Mouse (Mus musculus): ENCODE measurements around the gene Olfr1286. TPM values are rescaled to one million over a fixed set of nuclear protein-coding genes. Genes with fewer than 3 reads are reported as not detected.

Gene Olfr1286
- polyA plus RNA-seq (2012; rRNA removed), result not detected in 2 replicates
- not detected in 2 replicates for polyA plus RNA-seq (2014; fragmentation: Nextera tagmentation; extraction: Ambion mirVana)

- Histone ChIP-seq H3K27ac (replicated peaks; ENCODE audit: low read depth, low read length) (no peak within 1 kb of the TSS), H3K4me3 (replicated peaks; ENCODE audit: low read length) (no peak within 1 kb of the TSS), H3K27me3 (ENCODE audit: control insufficient read depth, insufficient read depth, low read length) (no peaks in the 10 kb centered on the region), H3K4me1 (ENCODE audit: control insufficient read depth, insufficient read depth, low read length) (no peaks in the 10 kb centered on the region), H3K36me3 (ENCODE audit: control insufficient read depth, insufficient read depth, low read length) (no peaks in the 10 kb centered on the region), H3K9ac (ENCODE audit: low read depth, low read length, severe bottlenecking) (no peak within 1 kb of the TSS), H3K9me3 (ENCODE audit: control insufficient read depth, low read length) (no peaks in the 10 kb centered on the region), H3K4me2 (replicated peaks; ENCODE audit: low read depth, low read length, severe bottlenecking) (no peak within 1 kb of the TSS)
- ATAC-seq (ENCODE audit: low FRiP score, low read depth) (no peak), DNase-seq (ENCODE audit: low spot score) (no peak)
- TF ChIP-seq POLR2A (IDR thresholded peaks at IDR 0.05; ENCODE audit: borderline replicate concordance, extremely low read depth, insufficient read depth, insufficient read length), result no peak
- 66% methylated on average over 1 of the region's 1 CpGs for WGBS
These were observed at the start of gene Olfr1286 for GRCm38 (mm10) chr2:111422931-111423330. Gene Olfr1286 (minus strand): TSS chr2:111423115.

- ATAC-seq (ENCODE audit: low FRiP score, low read depth), result no peak
These were observed 25.9 kb upstream of the Olfr1286 start, which contains the start of gene Olfr1287 for GRCm38 (mm10) chr2:111448842-111449241. Gene Olfr1287 (plus strand): TSS chr2:111449142.

GRCm38 (mm10) chr2:111375222-111375621, 47.7 kb downstream of the Olfr1286 start, which contains the start of gene Olfr1284:
Gene Olfr1284 (plus strand): TSS chr2:111375522.
- Histone ChIP-seq H3K36me3 (ENCODE audit: control insufficient read depth, insufficient read depth, low read length) (no peaks in the 10 kb centered on the region), H3K4me3 (replicated peaks; ENCODE audit: low read length) (no peak within 1 kb of the TSS), H3K27me3 (ENCODE audit: control insufficient read depth, insufficient read depth, low read length) (no peaks in the 10 kb centered on the region), H3K4me1 (ENCODE audit: control insufficient read depth, insufficient read depth, low read length) (no peaks in the 10 kb centered on the region), H3K27ac (replicated peaks; ENCODE audit: low read depth, low read length) (no peak within 1 kb of the TSS), H3K4me2 (replicated peaks; ENCODE audit: low read depth, low read length, severe bottlenecking) (no peak within 1 kb of the TSS), H3K9ac (ENCODE audit: low read depth, low read length, severe bottlenecking) (no peak within 1 kb of the TSS), H3K9me3 (ENCODE audit: control insufficient read depth, low read length) (no peaks in the 10 kb centered on the region)
- ATAC-seq (ENCODE audit: low FRiP score, low read depth) (no peak), DNase-seq (ENCODE audit: low spot score) (no peak)
- 82% methylated on average over 1 of the region's 1 CpGs for WGBS
- TF ChIP-seq POLR2A (IDR thresholded peaks at IDR 0.05; ENCODE audit: borderline replicate concordance, extremely low read depth, insufficient read depth, insufficient read length), result no peak

More at GRCm38 (mm10) chr2:111448842-111449241, 25.9 kb upstream of the Olfr1286 start, which contains the start of gene Olfr1287:
- H3K36me3 ChIP-seq (ENCODE audit: control insufficient read depth, insufficient read depth, low read length), result no peaks in the 10 kb centered on the region
- no peak for DNase-seq (ENCODE audit: low spot score)
- 67% methylated on average over 1 of the region's 1 CpGs for WGBS
- H3K4me1 ChIP-seq (ENCODE audit: control insufficient read depth, insufficient read depth, low read length), result no peaks in the 10 kb centered on the region
- no peaks in the 10 kb centered on the region for H3K27me3 ChIP-seq (ENCODE audit: control insufficient read depth, insufficient read depth, low read length)
- TF ChIP-seq POLR2A (IDR thresholded peaks at IDR 0.05; ENCODE audit: borderline replicate concordance, extremely low read depth, insufficient read depth, insufficient read length), result no peak
- no peak within 1 kb of the TSS for H3K27ac ChIP-seq (replicated peaks; ENCODE audit: low read depth, low read length)
- H3K9ac ChIP-seq (ENCODE audit: low read depth, low read length, severe bottlenecking), result no peak within 1 kb of the TSS
- no peaks in the 10 kb centered on the region for H3K9me3 ChIP-seq (ENCODE audit: control insufficient read depth, low read length)
- H3K4me3 ChIP-seq (replicated peaks; ENCODE audit: low read length), result no peak within 1 kb of the TSS
- no peak within 1 kb of the TSS for H3K4me2 ChIP-seq (replicated peaks; ENCODE audit: low read depth, low read length, severe bottlenecking)

Other genes with a start within 250 kb of the Olfr1286 start
- not detected in 2 replicates for gene 4930430A15Rik, start 193.5 kb downstream of the Olfr1286 start, polyA plus RNA-seq (2012; rRNA removed)
- not detected in 2 replicates for gene 4930430A15Rik, start 193.5 kb downstream of the Olfr1286 start, polyA plus RNA-seq (2014; fragmentation: Nextera tagmentation; extraction: Ambion mirVana)
- not detected in 2 replicates for gene Olfr1275, start 187.8 kb downstream of the Olfr1286 start, polyA plus RNA-seq (2012; rRNA removed)
- not detected in 2 replicates for gene Olfr1275, start 187.8 kb downstream of the Olfr1286 start, polyA plus RNA-seq (2014; fragmentation: Nextera tagmentation; extraction: Ambion mirVana)
- not detected in 2 replicates for gene Olfr1276, start 168.6 kb downstream of the Olfr1286 start, polyA plus RNA-seq (2012; rRNA removed)
- gene Olfr1276, start 168.6 kb downstream of the Olfr1286 start, polyA plus RNA-seq (2014; fragmentation: Nextera tagmentation; extraction: Ambion mirVana), result not detected in 2 replicates
- gene Olfr1277, start 149.0 kb downstream of the Olfr1286 start, polyA plus RNA-seq (2012; rRNA removed), result not detected in 2 replicates
- not detected in 2 replicates for gene Olfr1277, start 149.0 kb downstream of the Olfr1286 start, polyA plus RNA-seq (2014; fragmentation: Nextera tagmentation; extraction: Ambion mirVana)
- gene Olfr1278, start 133.0 kb downstream of the Olfr1286 start, polyA plus RNA-seq (2012; rRNA removed), result not detected in 2 replicates
- gene Olfr1278, start 133.0 kb downstream of the Olfr1286 start, polyA plus RNA-seq (2014; fragmentation: Nextera tagmentation; extraction: Ambion mirVana), result not detected in 2 replicates
- gene Olfr1279, start 122.5 kb downstream of the Olfr1286 start, polyA plus RNA-seq (2012; rRNA removed), result not detected in 2 replicates
- not detected in 2 replicates for gene Olfr1279, start 122.5 kb downstream of the Olfr1286 start, polyA plus RNA-seq (2014; fragmentation: Nextera tagmentation; extraction: Ambion mirVana)
- not detected in 2 replicates for gene Olfr1280, start 109.1 kb downstream of the Olfr1286 start, polyA plus RNA-seq (2012; rRNA removed)
- gene Olfr1280, start 109.1 kb downstream of the Olfr1286 start, polyA plus RNA-seq (2014; fragmentation: Nextera tagmentation; extraction: Ambion mirVana), result not detected in 2 replicates
- not detected in 2 replicates for gene Olfr1281, start 96.6 kb downstream of the Olfr1286 start, polyA plus RNA-seq (2012; rRNA removed)
- gene Olfr1281, start 96.6 kb downstream of the Olfr1286 start, polyA plus RNA-seq (2014; fragmentation: Nextera tagmentation; extraction: Ambion mirVana), result not detected in 2 replicates
- gene Olfr1282, start 87.0 kb downstream of the Olfr1286 start, polyA plus RNA-seq (2012; rRNA removed), result not detected in 2 replicates
- gene Olfr1282, start 87.0 kb downstream of the Olfr1286 start, polyA plus RNA-seq (2014; fragmentation: Nextera tagmentation; extraction: Ambion mirVana), result not detected in 2 replicates
- not detected in 2 replicates for gene Olfr1283, start 56.3 kb downstream of the Olfr1286 start, polyA plus RNA-seq (2012; rRNA removed)
- not detected in 2 replicates for gene Olfr1283, start 56.3 kb downstream of the Olfr1286 start, polyA plus RNA-seq (2014; fragmentation: Nextera tagmentation; extraction: Ambion mirVana)
- gene Olfr1284, start 47.6 kb downstream of the Olfr1286 start, polyA plus RNA-seq (2012; rRNA removed), result not detected in 2 replicates
- not detected in 2 replicates for gene Olfr1284, start 47.6 kb downstream of the Olfr1286 start, polyA plus RNA-seq (2014; fragmentation: Nextera tagmentation; extraction: Ambion mirVana)
- not detected in 2 replicates for gene Olfr1287, start 26.0 kb upstream of the Olfr1286 start, polyA plus RNA-seq (2012; rRNA removed)
- gene Olfr1287, start 26.0 kb upstream of the Olfr1286 start, polyA plus RNA-seq (2014; fragmentation: Nextera tagmentation; extraction: Ambion mirVana), result not detected in 2 replicates
- gene Olfr1288, start 51.0 kb upstream of the Olfr1286 start, polyA plus RNA-seq (2012; rRNA removed), result not detected in 2 replicates
- gene Olfr1288, start 51.0 kb upstream of the Olfr1286 start, polyA plus RNA-seq (2014; fragmentation: Nextera tagmentation; extraction: Ambion mirVana), result not detected in 2 replicates
- not detected in 2 replicates for gene Olfr1289, start 57.7 kb upstream of the Olfr1286 start, polyA plus RNA-seq (2012; rRNA removed)
- gene Olfr1289, start 57.7 kb upstream of the Olfr1286 start, polyA plus RNA-seq (2014; fragmentation: Nextera tagmentation; extraction: Ambion mirVana), result not detected in 2 replicates
- not detected in 2 replicates for gene Olfr1290, start 70.7 kb upstream of the Olfr1286 start, polyA plus RNA-seq (2012; rRNA removed)
- not detected in 2 replicates for gene Olfr1290, start 70.7 kb upstream of the Olfr1286 start, polyA plus RNA-seq (2014; fragmentation: Nextera tagmentation; extraction: Ambion mirVana)
- not detected in 2 replicates for gene Olfr1291-ps1, start 74.1 kb upstream of the Olfr1286 start, polyA plus RNA-seq (2012; rRNA removed)
- not detected in 2 replicates for gene Olfr1291-ps1, start 74.1 kb upstream of the Olfr1286 start, polyA plus RNA-seq (2014; fragmentation: Nextera tagmentation; extraction: Ambion mirVana)
- gene Olfr1293-ps, start 102.1 kb upstream of the Olfr1286 start, polyA plus RNA-seq (2012; rRNA removed), result not detected in 2 replicates
- not detected in 2 replicates for gene Olfr1293-ps, start 102.1 kb upstream of the Olfr1286 start, polyA plus RNA-seq (2014; fragmentation: Nextera tagmentation; extraction: Ambion mirVana)
- gene Olfr1294, start 117.2 kb upstream of the Olfr1286 start, polyA plus RNA-seq (2012; rRNA removed), result not detected in 2 replicates
- not detected in 2 replicates for gene Olfr1294, start 117.2 kb upstream of the Olfr1286 start, polyA plus RNA-seq (2014; fragmentation: Nextera tagmentation; extraction: Ambion mirVana)
- not detected in 2 replicates for gene Olfr1295, start 146.6 kb upstream of the Olfr1286 start, polyA plus RNA-seq (2012; rRNA removed)
- gene Olfr1295, start 146.6 kb upstream of the Olfr1286 start, polyA plus RNA-seq (2014; fragmentation: Nextera tagmentation; extraction: Ambion mirVana), result not detected in 2 replicates
- not detected in 2 replicates for gene Olfr1297, start 203.4 kb upstream of the Olfr1286 start, polyA plus RNA-seq (2012; rRNA removed)
- not detected in 2 replicates for gene Olfr1297, start 203.4 kb upstream of the Olfr1286 start, polyA plus RNA-seq (2014; fragmentation: Nextera tagmentation; extraction: Ambion mirVana)
- not detected in 2 replicates for gene Olfr1298, start 226.1 kb upstream of the Olfr1286 start, polyA plus RNA-seq (2012; rRNA removed)
- gene Olfr1298, start 226.1 kb upstream of the Olfr1286 start, polyA plus RNA-seq (2014; fragmentation: Nextera tagmentation; extraction: Ambion mirVana), result not detected in 2 replicates
- not detected in 2 replicates for gene Olfr1299, start 238.3 kb upstream of the Olfr1286 start, polyA plus RNA-seq (2012; rRNA removed)
- gene Olfr1299, start 238.3 kb upstream of the Olfr1286 start, polyA plus RNA-seq (2014; fragmentation: Nextera tagmentation; extraction: Ambion mirVana), result not detected in 2 replicates